Mouse (Mus musculus): ENCODE measurements around the gene Stag3. TPM values are rescaled to one million over a fixed set of nuclear protein-coding genes. Genes with fewer than 3 reads are reported as not detected.

Stag3 gene
- polyA plus RNA-seq, 1 experiment from 2014 or later, result 7.9 TPM

GRCm38 (mm10) chr5:138312795-138313194 lies 32.8 kb downstream of the Stag3 start:
- Histone ChIP-seq H3K9me3 (no peaks in the 10 kb centered on the region), H3K9ac (no peak overlapping the region), H3K27ac (no peak overlapping the region), H3K4me2 (replicated peaks) (no peak overlapping the region), H3K4me3 (no peak overlapping the region), H3K36me3 (no peaks in the 10 kb centered on the region), H3K27me3 (no peaks in the 10 kb centered on the region), H3K4me1 (no peaks in the 10 kb centered on the region)
- no peak for ATAC-seq (ENCODE audit: insufficient number of reproducible peaks, insufficient read depth, low FRiP score, low TSS enrichment)
- WGBS, result 89% methylated on average over 3 of the region's 3 CpGs

GRCm38 (mm10) chr5:138341661-138342060 lies 61.6 kb downstream of the Stag3 start, which contains the start of gene Pvrig:
Gene Pvrig, plus strand, starts transcription at chr5:138341961.
- Histone ChIP-seq H3K4me3 (no peak within 1 kb of the TSS), H3K9me3 (no peaks in the 10 kb centered on the region), H3K27ac (no peak within 1 kb of the TSS), H3K4me2 (replicated peaks) (no peak within 1 kb of the TSS), H3K4me1 (no peaks in the 10 kb centered on the region), H3K36me3 (no peaks in the 10 kb centered on the region), H3K9ac (no peak within 1 kb of the TSS), H3K27me3 (no peaks in the 10 kb centered on the region)
- 75% methylated on average over 2 of the region's 2 CpGs for WGBS
- ATAC-seq (ENCODE audit: insufficient number of reproducible peaks, insufficient read depth, low FRiP score, low TSS enrichment), result no peak

- H3K36me3 ChIP-seq, result no peaks in the 10 kb centered on the region
- H3K9ac ChIP-seq, result no peak overlapping the region
- no peak for ATAC-seq (ENCODE audit: insufficient number of reproducible peaks, insufficient read depth, low FRiP score, low TSS enrichment)
- no peaks in the 10 kb centered on the region for H3K4me1 ChIP-seq
- no peak overlapping the region for H3K27ac ChIP-seq
- no peaks in the 10 kb centered on the region for H3K27me3 ChIP-seq
- H3K4me3 ChIP-seq, result no peak overlapping the region
- 92% methylated on average over 3 of the region's 3 CpGs for WGBS
- H3K9me3 ChIP-seq, result no peaks in the 10 kb centered on the region
- no peak overlapping the region for H3K4me2 ChIP-seq (replicated peaks)
These were observed 63.2 kb downstream of the Stag3 start for GRCm38 (mm10) chr5:138343216-138343615.

Other genes starting within 250 kb of the Stag3 start
- not detected in 2 replicates for gene Smok3c, start 227.0 kb upstream of the Stag3 start, polyA plus RNA-seq (2016; fragmentation: Nextera tagmentation; extraction: Ambion mirVana)
- gene Zkscan1, start 195.2 kb upstream of the Stag3 start, polyA plus RNA-seq (2016; fragmentation: Nextera tagmentation; extraction: Ambion mirVana), result 26.3 and 29.2 TPM in 2 replicates
- gene Zscan21, start 163.3 kb upstream of the Stag3 start, polyA plus RNA-seq (2016; fragmentation: Nextera tagmentation; extraction: Ambion mirVana), result 80.7 and 85.4 TPM in 2 replicates
- 25.5 and 26.3 TPM in 2 replicates for gene Zfp113, start 124.5 kb upstream of the Stag3 start, polyA plus RNA-seq (2016; fragmentation: Nextera tagmentation; extraction: Ambion mirVana)
- 333 and 336 TPM in 2 replicates for gene Cops6, start 119.2 kb upstream of the Stag3 start, polyA plus RNA-seq (2016; fragmentation: Nextera tagmentation; extraction: Ambion mirVana)
- 30.1 and 32.4 TPM in 2 replicates for gene Ap4m1, start 108.2 kb upstream of the Stag3 start, polyA plus RNA-seq (2016; fragmentation: Nextera tagmentation; extraction: Ambion mirVana)
- gene Mcm7, start 107.8 kb upstream of the Stag3 start, polyA plus RNA-seq (2016; fragmentation: Nextera tagmentation; extraction: Ambion mirVana), result 239 and 243 TPM in 2 replicates
- 112 and 117 TPM in 2 replicates for gene Taf6, start 92.8 kb upstream of the Stag3 start, polyA plus RNA-seq (2016; fragmentation: Nextera tagmentation; extraction: Ambion mirVana)
- 60.8 and 61.1 TPM in 2 replicates for gene Cnpy4, start 92.8 kb upstream of the Stag3 start, polyA plus RNA-seq (2016; fragmentation: Nextera tagmentation; extraction: Ambion mirVana)
- 9.3 and 11.4 TPM in 2 replicates for gene Mblac1, start 85.9 kb upstream of the Stag3 start, polyA plus RNA-seq (2016; fragmentation: Nextera tagmentation; extraction: Ambion mirVana)
- not detected in 2 replicates for gene Nxpe5, start 54.3 kb upstream of the Stag3 start, polyA plus RNA-seq (2016; fragmentation: Nextera tagmentation; extraction: Ambion mirVana)
- 50.9 and 57.0 TPM in 2 replicates for gene Lamtor4, start 24.8 kb upstream of the Stag3 start, polyA plus RNA-seq (2016; fragmentation: Nextera tagmentation; extraction: Ambion mirVana)
- 11.3 and 12.3 TPM in 2 replicates for gene BC037034, start 16.2 kb upstream of the Stag3 start, polyA plus RNA-seq (2016; fragmentation: Nextera tagmentation; extraction: Ambion mirVana)
- 3.7 and 4.3 TPM in 2 replicates for gene Gal3st4, start 7.4 kb upstream of the Stag3 start, polyA plus RNA-seq (2016; fragmentation: Nextera tagmentation; extraction: Ambion mirVana)
- 0.23 TPM in 1 of 2 replicates, not detected in the other for gene Gm43720, start 282 bp upstream of the Stag3 start, polyA plus RNA-seq (2016; fragmentation: Nextera tagmentation; extraction: Ambion mirVana)
- 70.1 and 75.3 TPM in 2 replicates for gene Gpc2, start 235 bp upstream of the Stag3 start, polyA plus RNA-seq (2016; fragmentation: Nextera tagmentation; extraction: Ambion mirVana)
- 0.15 TPM in 1 of 2 replicates, not detected in the other for gene Pvrig, start 61.7 kb downstream of the Stag3 start, polyA plus RNA-seq (2016; fragmentation: Nextera tagmentation; extraction: Ambion mirVana)
- 56.5 and 56.9 TPM in 2 replicates for gene Zfp157, start 161.2 kb downstream of the Stag3 start, polyA plus RNA-seq (2016; fragmentation: Nextera tagmentation; extraction: Ambion mirVana)